ENCODE assay signal across 8 mouse cellular contexts in genomic region chr17:27685550-27685913, GRCm38 (mm10). TPM values are rescaled to one million over a fixed set of nuclear protein-coding genes. Genes with fewer than 3 reads are reported as not detected.
DNase-seq lines count a peak whose midpoint lies in the region; ATAC-seq and TF ChIP-seq lines count a peak whose summit lies in the region.

No protein-coding gene starts in this region.

- no peaks in the 10 kb centered on the region for H3K36me3 ChIP-seq in kidney, postnatal 0 days (ENCODE audit: insufficient read depth, low read length)
- H3K36me3 ChIP-seq in kidney, adult 2 months (ENCODE audit: control insufficient read depth, insufficient read depth, low read length), result no peaks in the 10 kb centered on the region
- no peaks in the 10 kb centered on the region for H3K36me3 ChIP-seq in forebrain, embryonic 11.5 days (ENCODE audit: control insufficient read depth, insufficient read depth, low read length)
- H3K36me3 ChIP-seq in limb, embryonic 10.5 days, result no peaks in the 10 kb centered on the region
- H3K36me3 ChIP-seq in neural tube, embryonic 14.5 days (ENCODE audit: control insufficient read depth, insufficient read depth, low read length), result no peaks in the 10 kb centered on the region

- no peak overlapping the region for H3K27ac ChIP-seq in kidney, postnatal 0 days
- no peak overlapping the region for H3K27ac ChIP-seq in kidney, adult 2 months (ENCODE audit: insufficient read depth, low read depth, low read length)
- H3K27ac ChIP-seq in forebrain, embryonic 11.5 days (ENCODE audit: low read depth, low read length), result no peak overlapping the region
- peak overlapping the region; percentile 59; the same call in 1 of the 2 replicates for H3K27ac ChIP-seq in limb, embryonic 10.5 days
- no peak overlapping the region for H3K27ac ChIP-seq in neural tube, embryonic 14.5 days (ENCODE audit: low read depth, low read length)

- no peak overlapping the region for H3K9ac ChIP-seq in kidney, postnatal 0 days (ENCODE audit: low read depth, low read length)
- peak overlapping the region; percentile 40; the same call in 1 of the 2 replicates for H3K9ac ChIP-seq in forebrain, embryonic 11.5 days (ENCODE audit: low read length)
- peak overlapping the region; percentile 73 for H3K9ac ChIP-seq in neural tube, embryonic 14.5 days (replicated peaks; ENCODE audit: low read depth, low read length)

- H3K4me2 ChIP-seq in kidney, postnatal 0 days (ENCODE audit: low read length), result peak overlapping the region; percentile 79
- peak overlapping the region; percentile 95 for H3K4me2 ChIP-seq in forebrain, embryonic 11.5 days (ENCODE audit: low read depth, low read length, severe bottlenecking)
- peak overlapping the region; percentile 92 for H3K4me2 ChIP-seq in neural tube, embryonic 14.5 days (ENCODE audit: low read depth, low read length)

- no peak for DNase-seq in kidney, postnatal 0 days (ENCODE audit: low spot score)
- no peak for DNase-seq in kidney, adult 2 months
- no peak for DNase-seq in forebrain, embryonic 11.5 days (ENCODE audit: low spot score)
- DNase-seq in limb, embryonic 10.5 days (ENCODE audit: low spot score), result no peak
- no peak for DNase-seq in B cell, adult 2 months
- no peak for DNase-seq in spleen, postnatal 36 days (ENCODE audit: low spot score in 2 of 2)
- no peak for DNase-seq in right cerebral cortex, adult 18-20 months

- TF ChIP-seq POLR2A in kidney, adult 2 months (IDR thresholded peaks at IDR 0.05; ENCODE audit: low read depth, low read length), result no peak

- H3K4me3 ChIP-seq in kidney, postnatal 0 days (replicated peaks; ENCODE audit: low read depth, low read length), result peak overlapping the region; percentile 41
- no peak overlapping the region for H3K4me3 ChIP-seq in kidney, adult 2 months (ENCODE audit: insufficient read depth, low read depth, low read length)
- peak overlapping the region; percentile 41 for H3K4me3 ChIP-seq in forebrain, embryonic 11.5 days (ENCODE audit: low read depth, low read length)
- H3K4me3 ChIP-seq in limb, embryonic 10.5 days, result peak overlapping the region; percentile 60
- peak overlapping the region; percentile 55 for H3K4me3 ChIP-seq in neural tube, embryonic 14.5 days (ENCODE audit: low read depth, low read length)

- 0 out of 2 replicates have a peak, but pooled peaks have one; percentile 14 for ATAC-seq in kidney, postnatal 0 days (replicated peaks; ENCODE audit: low FRiP score, low read depth)
- peak; percentile 42; the same call in 1 of the 2 replicates for ATAC-seq in forebrain, embryonic 11.5 days (replicated peaks; ENCODE audit: low FRiP score)
- peak; percentile 57 for ATAC-seq in neural tube, embryonic 14.5 days (ENCODE audit: low read depth)

- peaks cover 6% of the 10 kb centered on the region; the same call in 1 of the 2 replicates for H3K4me1 ChIP-seq in kidney, postnatal 0 days (replicated peaks; ENCODE audit: insufficient read depth, low read length)
- H3K4me1 ChIP-seq in kidney, adult 2 months (ENCODE audit: control insufficient read depth, insufficient read depth, low read length), result no peaks in the 10 kb centered on the region
- H3K4me1 ChIP-seq in forebrain, embryonic 11.5 days (replicated peaks; ENCODE audit: control insufficient read depth, insufficient read depth, low read length), result peaks cover 8% of the 10 kb centered on the region; the same call in 1 of the 2 replicates
- peaks cover 32% of the 10 kb centered on the region for H3K4me1 ChIP-seq in limb, embryonic 10.5 days
- peaks cover 13% of the 10 kb centered on the region for H3K4me1 ChIP-seq in neural tube, embryonic 14.5 days (ENCODE audit: control insufficient read depth, insufficient read depth, low read length)

- H3K27me3 ChIP-seq in kidney, postnatal 0 days (ENCODE audit: insufficient read depth, low read length), result peaks cover 7% of the 10 kb centered on the region
- H3K27me3 ChIP-seq in kidney, adult 2 months (replicated peaks; ENCODE audit: control insufficient read depth, insufficient read depth, low read length), result no peaks in the 10 kb centered on the region
- H3K27me3 ChIP-seq in forebrain, embryonic 11.5 days (ENCODE audit: control insufficient read depth, insufficient read depth, low read length), result peaks cover 4% of the 10 kb centered on the region
- H3K27me3 ChIP-seq in limb, embryonic 10.5 days (ENCODE audit: low read depth, poor library complexity, severe bottlenecking), result peaks cover 68% of the 10 kb centered on the region
- H3K27me3 ChIP-seq in neural tube, embryonic 14.5 days (ENCODE audit: control insufficient read depth, insufficient read depth, low read length), result peaks cover 3% of the 10 kb centered on the region; the same call in 1 of the 2 replicates

- WGBS in kidney, postnatal 0 days, result 2% methylated on average over 11 of the region's 11 CpGs
- 8% methylated on average over 11 of the region's 11 CpGs for WGBS in kidney, adult 2 months
- 1% methylated on average over 11 of the region's 11 CpGs for WGBS in forebrain, embryonic 11.5 days
- 3% methylated on average over 11 of the region's 11 CpGs for WGBS in limb, embryonic 10.5 days
- WGBS in neural tube, embryonic 14.5 days, result 3% methylated on average over 11 of the region's 11 CpGs

- H3K9me3 ChIP-seq in kidney, postnatal 0 days (replicated peaks; ENCODE audit: low read length), result no peaks in the 10 kb centered on the region
- H3K9me3 ChIP-seq in forebrain, embryonic 11.5 days (ENCODE audit: control insufficient read depth, low read length), result no peaks in the 10 kb centered on the region
- H3K9me3 ChIP-seq in limb, embryonic 10.5 days (replicated peaks), result no peaks in the 10 kb centered on the region
- H3K9me3 ChIP-seq in neural tube, embryonic 14.5 days (ENCODE audit: control insufficient read depth, low read length), result no peaks in the 10 kb centered on the region

- no peak for TF ChIP-seq CTCF in kidney, postnatal 0 days (IDR thresholded peaks at IDR 0.05; ENCODE audit: low read depth)
- TF ChIP-seq CTCF in kidney, adult 2 months (conservative IDR thresholded peaks at IDR 0.05; ENCODE audit: insufficient read depth, insufficient read length, low read depth, low read length), result no peak

RNA-seq across cellular contexts. Expression of gene Pacsin1, which starts 30.2 kb away (rescaled TPM):
- 1.6 and 1.7 TPM in 2 replicates for polyA plus RNA-seq in kidney, postnatal 0 days (2015; fragmentation: Nextera tagmentation; extraction: Ambion mirVana)
- polyA plus RNA-seq in kidney, adult 2 months (2012; rRNA removed), result 0.58 and 1.3 TPM in 2 replicates
- polyA plus RNA-seq in forebrain, embryonic 11.5 days (2014; fragmentation: Nextera tagmentation; extraction: Ambion mirVana), result 4.7 and 5.3 TPM in 2 replicates
- polyA plus RNA-seq in limb, embryonic 10.5 days (2016; fragmentation: Nextera tagmentation; extraction: Ambion mirVana), result 5.8 and 6.0 TPM in 2 replicates
- polyA plus RNA-seq in neural tube, embryonic 14.5 days (2014; fragmentation: Nextera tagmentation; extraction: Ambion mirVana), result 45.5 and 53.6 TPM in 2 replicates

RNA-seq across cellular contexts. Expression of gene Spdef, which starts 43.2 kb away (rescaled TPM):
- 0.26 and 0.30 TPM in 2 replicates for polyA plus RNA-seq in kidney, postnatal 0 days (2015; fragmentation: Nextera tagmentation; extraction: Ambion mirVana)
- 0.09 and 0.45 TPM in 2 replicates for polyA plus RNA-seq in kidney, adult 2 months (2012; rRNA removed)
- 0.15 TPM in 1 of 2 replicates, not detected in the other for polyA plus RNA-seq in forebrain, embryonic 11.5 days (2014; fragmentation: Nextera tagmentation; extraction: Ambion mirVana)
- 0.26 TPM in 1 of 2 replicates, not detected in the other for polyA plus RNA-seq in limb, embryonic 10.5 days (2016; fragmentation: Nextera tagmentation; extraction: Ambion mirVana)
- 0.59 and 1.3 TPM in 2 replicates for polyA plus RNA-seq in neural tube, embryonic 14.5 days (2014; fragmentation: Nextera tagmentation; extraction: Ambion mirVana)

RNA-seq across cellular contexts. Expression of gene Rps10, which starts 49.1 kb away (rescaled TPM):
- polyA plus RNA-seq in kidney, postnatal 0 days (2015; fragmentation: Nextera tagmentation; extraction: Ambion mirVana), result 1,042 and 1,140 TPM in 2 replicates
- 814 and 927 TPM in 2 replicates for polyA plus RNA-seq in kidney, adult 2 months (2012; rRNA removed)
- polyA plus RNA-seq in forebrain, embryonic 11.5 days (2014; fragmentation: Nextera tagmentation; extraction: Ambion mirVana), result 803 and 835 TPM in 2 replicates
- polyA plus RNA-seq in limb, embryonic 10.5 days (2016; fragmentation: Nextera tagmentation; extraction: Ambion mirVana), result 875 and 1,046 TPM in 2 replicates
- polyA plus RNA-seq in neural tube, embryonic 14.5 days (2014; fragmentation: Nextera tagmentation; extraction: Ambion mirVana), result 510 and 518 TPM in 2 replicates

RNA-seq across cellular contexts. Expression of gene RPS10-NUDT3, which starts 50.5 kb away (rescaled TPM):
- not detected in 2 replicates for polyA plus RNA-seq in kidney, postnatal 0 days (2015; fragmentation: Nextera tagmentation; extraction: Ambion mirVana)
- polyA plus RNA-seq in kidney, adult 2 months (2012; rRNA removed), result not detected in 2 replicates
- polyA plus RNA-seq in forebrain, embryonic 11.5 days (2014; fragmentation: Nextera tagmentation; extraction: Ambion mirVana), result not detected in 2 replicates
- not detected in 2 replicates for polyA plus RNA-seq in limb, embryonic 10.5 days (2016; fragmentation: Nextera tagmentation; extraction: Ambion mirVana)
- polyA plus RNA-seq in neural tube, embryonic 14.5 days (2014; fragmentation: Nextera tagmentation; extraction: Ambion mirVana), result not detected in 2 replicates
